Mouse (Mus musculus) cerebellum, postnatal 36 days (tissue): ENCODE measurements around the gene Vax1.

Experiments
- DNase-seq, 2 experiments: peaks; one replicate each; pipeline ENCODE4 v3.0.0; 2021 to 2022; ENCODE audit warnings: mixed read lengths in 2 of 2

Vax1 gene

DNA sequence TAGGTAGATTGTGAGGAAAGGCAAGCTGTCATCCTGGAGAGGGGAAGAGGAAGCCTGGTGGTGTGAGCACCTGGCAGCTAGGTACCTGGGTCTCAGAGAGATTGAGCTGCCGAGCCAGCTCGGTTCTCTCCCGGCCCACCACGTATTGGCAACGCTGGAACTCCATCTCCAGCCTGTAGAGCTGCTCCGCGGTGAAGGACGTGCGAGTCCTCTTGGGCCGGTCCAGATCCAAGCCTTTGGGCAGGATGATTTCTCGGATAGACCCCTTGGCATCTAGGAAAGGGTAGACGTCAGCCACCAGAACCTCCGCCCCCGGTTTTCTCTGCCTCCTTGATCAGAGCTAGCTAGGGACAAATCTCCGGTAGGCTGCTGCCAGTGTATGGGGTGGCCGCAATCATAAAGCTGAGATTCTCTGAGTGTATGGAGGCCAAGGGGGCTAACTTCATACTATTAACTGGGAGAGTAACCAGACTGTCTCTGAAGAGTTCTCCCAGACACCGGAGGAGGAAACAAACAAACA is 1.4 kb downstream of the Vax1 start:
- DNase-seq, result no peak

DNA sequence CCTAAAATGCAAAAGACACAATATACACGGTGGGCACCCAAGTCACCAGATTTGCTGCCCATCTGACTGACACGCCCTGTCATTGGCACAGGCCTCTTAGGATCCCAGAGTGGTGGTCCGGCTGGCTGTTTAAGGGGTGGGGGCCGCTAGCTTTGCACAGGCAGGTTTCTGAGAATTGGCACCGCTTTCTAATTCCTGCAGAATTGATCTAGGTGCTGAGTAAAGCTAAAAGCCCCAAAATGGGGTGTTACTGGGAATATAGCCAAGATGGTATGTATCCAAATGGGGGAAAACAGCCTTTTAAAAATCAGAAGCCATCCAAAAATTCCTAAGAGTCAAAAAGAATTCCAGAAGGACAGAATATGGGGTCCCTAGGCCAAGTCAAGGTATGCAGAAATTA is 2.0 kb downstream of the Vax1 start:
- DNase-seq, result no peak

DNA sequence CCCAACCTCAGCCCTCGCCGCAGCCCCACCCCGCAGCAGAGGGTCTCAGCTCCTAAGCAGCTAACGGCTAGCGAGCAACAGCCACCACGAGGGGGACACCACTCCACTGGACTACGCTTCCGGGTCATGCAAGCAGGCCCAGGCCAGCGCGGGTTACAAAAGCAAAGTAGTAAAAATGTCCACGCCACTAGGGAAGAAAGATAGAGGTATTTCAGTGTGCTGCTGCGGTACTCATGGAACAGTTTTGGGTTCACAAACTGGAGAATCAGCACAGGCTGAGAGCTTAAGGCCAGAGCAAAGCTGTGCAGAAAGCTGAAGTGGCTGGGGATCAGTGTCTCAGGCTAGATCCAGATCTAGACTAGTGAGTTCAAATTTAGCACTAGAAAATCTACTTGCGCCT is 3.0 kb downstream of the Vax1 start:
- DNase-seq, result no peak

DNA sequence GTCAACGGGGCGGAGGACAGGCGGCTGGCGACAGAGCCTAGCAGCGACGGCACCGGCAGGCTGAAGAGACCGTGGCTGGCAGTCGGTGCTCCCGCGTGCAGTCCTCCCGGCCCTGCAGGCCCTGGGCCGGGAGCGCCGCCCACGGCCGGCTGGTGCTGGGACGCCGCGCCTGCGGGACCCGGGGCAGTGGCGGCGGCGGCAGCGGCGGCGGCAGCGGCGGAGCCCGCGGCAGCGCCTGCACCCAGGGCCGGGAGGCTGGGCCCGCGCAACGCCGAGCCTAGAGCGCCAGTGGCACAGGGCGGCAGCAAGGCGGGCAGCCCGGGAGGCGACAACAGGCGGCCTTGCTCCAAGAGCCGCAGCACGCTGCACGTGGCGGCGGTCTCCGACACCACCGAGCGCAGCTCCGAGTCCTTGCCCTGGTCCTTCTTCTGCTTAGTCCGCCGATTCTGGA is 3.5 kb downstream of the Vax1 start:
- peak in 1 of 2 experiments; percentile 10 for DNase-seq

DNA sequence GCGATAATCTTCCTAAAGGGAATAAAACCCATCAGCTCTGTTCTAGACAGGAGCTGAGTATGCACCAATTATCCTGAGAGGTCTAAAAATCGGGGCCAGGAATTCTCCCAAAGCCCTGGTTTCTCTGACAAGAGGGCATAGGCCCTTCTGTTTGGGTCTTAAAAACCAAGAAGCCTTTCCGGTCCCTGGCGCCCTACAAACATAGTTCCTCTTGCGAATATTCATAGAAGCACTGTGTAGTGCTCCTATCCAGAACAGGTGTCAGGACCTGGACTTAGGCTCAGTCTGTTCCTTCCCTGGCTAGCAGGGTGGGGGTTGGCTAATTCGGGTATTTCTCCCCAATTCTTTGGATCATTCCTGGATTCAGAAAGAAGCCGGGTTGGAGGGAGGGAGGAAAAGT is 4.3 kb downstream of the Vax1 start:
- DNase-seq, result no peak

DNA sequence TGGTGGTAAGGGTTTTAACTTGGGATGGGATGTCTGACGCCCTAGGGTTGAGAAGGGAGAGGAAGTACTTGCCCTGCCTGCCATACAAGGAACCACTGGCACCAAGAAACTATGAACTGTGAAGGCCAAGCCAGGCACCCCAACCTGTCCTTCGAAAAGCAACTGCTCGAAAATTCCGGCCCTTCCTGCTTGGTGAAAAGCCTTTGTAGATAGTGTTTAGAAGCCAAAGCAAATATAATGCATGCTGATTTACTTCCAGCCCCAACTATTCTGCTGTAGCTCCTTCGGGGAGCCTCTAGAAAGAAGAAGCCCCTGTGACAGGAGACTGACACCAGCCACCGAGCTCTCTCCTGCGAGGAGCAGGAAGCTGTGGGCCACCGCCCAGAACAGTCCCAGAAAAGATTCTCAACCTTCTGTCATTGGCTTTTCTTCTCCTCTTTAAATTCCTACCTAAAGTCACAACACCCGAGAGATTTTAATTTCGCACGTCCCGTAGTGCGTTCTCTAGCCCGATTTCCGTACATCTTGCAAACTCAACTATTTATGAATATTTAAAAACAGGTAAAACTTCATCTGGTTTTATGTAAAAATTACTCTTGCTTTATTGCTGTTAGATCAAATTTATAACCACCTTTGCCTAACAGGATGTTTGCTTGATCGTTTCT is 4.8 kb downstream of the Vax1 start:
- DNase-seq, result no peak

DNA sequence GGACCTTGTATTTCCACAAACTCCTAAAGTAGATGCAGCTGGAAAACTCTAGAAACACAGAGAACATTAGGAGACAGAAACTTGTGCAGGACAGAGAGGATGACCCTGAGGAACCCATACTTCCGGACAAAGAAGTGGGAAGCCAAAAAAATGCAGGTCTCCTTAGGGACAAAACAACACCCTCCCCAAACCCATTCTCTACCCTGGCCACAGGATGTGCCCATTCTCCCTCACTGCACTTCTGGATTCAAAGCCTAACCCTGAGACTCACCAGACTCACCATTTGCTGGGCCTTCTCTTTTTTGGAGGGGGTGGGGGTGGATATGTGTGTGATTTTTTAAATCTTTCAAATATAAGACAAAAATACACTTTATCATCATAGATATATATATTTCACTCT is 5.7 kb downstream of the Vax1 start:
- no peak for DNase-seq

DNA sequence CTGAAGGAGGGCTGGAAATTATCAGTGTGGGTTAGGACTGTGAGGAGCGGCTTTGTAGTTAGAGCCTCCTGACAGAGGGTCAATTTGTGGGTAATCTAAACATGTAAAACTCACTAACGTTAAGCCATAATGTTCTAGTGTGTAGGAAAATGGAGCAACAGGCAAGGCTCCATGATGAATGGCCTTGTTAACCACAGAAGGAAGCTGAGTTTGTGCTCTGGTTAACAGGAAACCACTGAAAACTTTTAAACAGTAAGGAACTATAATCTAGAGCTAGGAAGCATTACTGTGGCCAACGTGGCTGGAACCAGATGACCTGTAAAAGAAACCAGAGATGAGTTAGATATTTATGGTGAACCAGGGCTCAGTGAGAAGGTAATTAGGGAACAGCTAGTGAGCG is 13.2 kb downstream of the Vax1 start:
- no peak for DNase-seq

DNA sequence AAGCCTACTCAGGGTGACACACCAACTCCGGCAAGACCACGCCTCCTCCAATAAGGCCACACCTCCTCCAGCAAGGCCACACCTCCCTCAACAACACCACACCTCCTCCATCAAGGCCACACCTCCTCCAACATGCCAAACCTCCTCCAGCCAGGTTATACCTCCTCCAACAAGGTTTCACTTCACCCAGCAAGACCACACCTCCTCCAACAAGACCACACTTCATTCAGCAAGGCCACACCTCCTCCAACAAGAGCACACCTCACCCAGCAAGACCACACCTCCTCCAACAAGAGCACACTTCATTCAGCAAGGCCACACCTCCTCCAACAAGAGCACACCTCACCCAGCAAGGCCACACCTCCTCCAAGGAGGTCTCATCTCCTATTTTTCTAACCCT is 15.7 kb downstream of the Vax1 start:
- no peak for DNase-seq

DNA sequence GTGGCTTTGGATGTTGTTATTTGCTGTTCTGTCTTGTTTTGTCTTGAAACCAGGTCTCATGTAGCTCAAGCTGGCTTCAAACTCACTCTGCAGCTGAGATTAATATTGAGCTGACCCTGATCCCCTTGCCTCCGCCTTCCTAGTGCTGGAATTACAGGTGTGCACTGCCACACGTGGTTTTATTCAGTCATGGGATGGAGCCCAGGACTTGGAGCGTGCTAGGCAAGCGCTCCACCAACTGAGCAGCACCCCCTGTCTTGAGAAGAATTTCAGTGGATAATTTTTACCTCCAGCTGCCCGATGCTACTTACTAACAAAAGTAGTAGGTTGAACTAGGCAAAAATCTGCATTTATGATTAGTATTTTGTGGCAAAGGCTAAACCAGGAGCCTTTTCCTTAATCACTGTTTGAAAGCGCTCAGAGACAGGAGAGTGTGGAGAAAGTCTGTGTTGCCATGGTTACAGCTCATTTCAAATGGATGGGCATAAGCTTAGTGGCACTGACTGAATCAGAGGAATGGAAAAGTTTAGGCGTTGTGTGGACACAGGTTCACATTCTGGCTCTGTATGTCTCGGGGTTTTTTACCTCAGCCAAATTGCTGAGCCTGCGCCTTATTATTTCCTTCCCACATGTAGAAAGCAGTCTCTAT is 24.2 kb downstream of the Vax1 start:
- DNase-seq, result no peak

DNA sequence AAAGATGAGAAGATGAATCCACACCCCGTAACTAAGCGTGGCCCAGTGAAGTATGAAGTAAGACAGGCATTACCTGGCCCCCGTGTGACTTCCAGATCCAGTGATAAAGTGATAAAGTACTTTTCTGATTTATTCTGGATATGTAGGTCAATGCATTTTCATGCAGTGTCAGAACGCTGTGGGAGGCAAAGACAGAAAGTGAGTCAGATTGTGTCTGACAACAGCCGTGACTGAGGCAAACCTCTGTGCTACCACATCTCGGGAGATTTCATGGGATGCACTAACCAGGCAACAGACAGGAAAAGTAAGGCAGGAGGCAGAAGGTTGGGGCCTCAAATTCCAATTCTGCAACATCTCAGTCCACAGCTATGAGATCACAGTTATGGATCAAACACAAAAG is 24.8 kb downstream of the Vax1 start:
- no peak for DNase-seq

DNA sequence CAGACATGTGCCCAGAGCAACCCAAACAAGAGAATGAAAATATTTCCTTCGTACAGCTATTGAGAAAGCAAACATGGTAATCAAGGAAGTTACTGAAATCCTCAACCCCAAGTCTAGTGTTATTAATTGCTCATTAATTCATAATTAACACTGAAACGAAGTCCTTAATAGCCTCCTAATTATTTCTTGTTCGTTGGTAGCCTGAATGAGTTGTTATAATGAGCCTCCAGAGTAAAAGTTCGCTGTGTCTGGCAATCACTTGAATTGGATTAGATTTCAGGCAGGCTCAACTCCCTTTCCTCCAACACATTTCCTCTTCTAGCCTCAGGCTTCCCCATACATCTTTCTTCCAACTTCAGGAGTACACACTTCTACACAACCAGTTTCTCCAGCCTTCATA is 27.6 kb downstream of the Vax1 start:
- DNase-seq, result no peak

DNA sequence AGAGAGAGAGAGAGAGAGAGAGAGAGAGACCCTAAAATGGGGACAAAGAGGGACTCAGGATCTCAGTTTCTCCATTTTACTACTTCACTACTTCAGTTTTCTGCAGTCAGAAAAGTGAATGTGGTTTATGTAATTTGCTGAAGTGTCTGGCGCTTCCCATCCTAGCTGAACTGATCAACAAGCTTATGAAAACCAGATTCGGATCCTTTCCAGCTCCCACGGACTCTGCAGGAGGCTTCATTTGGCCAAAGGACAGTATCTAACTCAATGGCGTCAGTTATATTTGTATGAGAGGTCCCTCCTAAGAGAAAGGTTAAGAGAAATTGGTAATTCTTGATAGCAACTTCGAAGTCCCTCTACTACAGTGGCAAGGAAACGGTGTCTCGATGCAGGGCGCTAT is 34.5 kb downstream of the Vax1 start:
- no peak for DNase-seq

DNA sequence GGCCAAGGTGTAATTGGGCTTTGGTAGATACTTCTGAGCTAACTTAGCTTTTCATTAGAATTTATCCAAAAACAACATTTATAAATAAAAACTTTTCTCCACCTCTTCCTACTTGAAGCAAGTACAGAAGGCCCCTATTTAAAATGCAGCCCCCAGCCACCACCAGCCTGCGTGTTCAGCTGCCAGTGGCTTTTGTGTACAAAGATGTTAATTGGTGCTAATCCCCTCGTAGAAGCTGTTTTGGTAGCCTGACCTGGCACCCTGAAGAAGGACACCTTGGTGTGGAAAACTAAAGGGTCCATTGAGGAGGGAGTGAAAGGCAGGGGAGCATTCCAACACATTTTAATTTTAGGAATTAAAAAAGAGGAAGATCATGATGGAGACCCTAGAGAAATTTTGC is 34.9 kb downstream of the Vax1 start:
- DNase-seq, result no peak

DNA sequence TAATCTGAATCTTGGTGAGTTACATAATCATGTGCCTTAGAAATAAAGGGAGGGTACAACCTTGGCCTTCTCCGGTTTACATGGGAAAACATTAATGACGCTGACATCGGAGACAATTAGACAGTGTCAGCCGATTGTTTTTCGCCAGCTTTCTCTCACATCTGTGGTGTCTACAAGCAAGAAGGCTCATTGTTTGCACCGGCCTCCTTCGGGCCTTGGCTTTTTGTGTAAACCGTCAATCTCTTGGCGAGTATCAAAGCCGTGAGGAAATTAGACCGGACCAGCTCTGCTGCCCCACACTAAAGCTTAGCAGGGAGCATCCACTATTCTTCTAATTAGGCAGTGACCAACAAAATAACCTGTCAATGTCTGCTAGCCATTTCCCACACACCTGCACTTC is 36.7 kb downstream of the Vax1 start:
- DNase-seq, result no peak

DNA sequence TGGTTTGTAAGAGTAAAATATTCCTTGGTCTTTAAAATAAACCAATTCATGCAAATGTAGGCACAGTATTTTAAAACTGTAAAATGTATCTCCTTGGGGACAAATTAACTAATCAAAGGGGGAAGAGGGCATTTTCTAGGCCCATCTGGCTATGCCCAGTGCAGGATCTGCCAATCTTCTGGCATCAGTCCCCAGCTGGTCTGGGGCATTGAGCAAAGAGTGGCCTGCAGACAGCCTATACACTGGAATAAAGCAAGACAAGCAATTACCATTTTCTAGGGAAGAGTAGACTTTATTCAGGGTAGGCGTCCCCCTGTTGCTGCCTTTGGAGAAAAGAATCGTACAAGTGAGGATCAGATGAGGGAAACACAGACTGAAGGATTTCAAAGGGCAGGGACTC is 40.2 kb downstream of the Vax1 start:
- DNase-seq, result no peak

DNA sequence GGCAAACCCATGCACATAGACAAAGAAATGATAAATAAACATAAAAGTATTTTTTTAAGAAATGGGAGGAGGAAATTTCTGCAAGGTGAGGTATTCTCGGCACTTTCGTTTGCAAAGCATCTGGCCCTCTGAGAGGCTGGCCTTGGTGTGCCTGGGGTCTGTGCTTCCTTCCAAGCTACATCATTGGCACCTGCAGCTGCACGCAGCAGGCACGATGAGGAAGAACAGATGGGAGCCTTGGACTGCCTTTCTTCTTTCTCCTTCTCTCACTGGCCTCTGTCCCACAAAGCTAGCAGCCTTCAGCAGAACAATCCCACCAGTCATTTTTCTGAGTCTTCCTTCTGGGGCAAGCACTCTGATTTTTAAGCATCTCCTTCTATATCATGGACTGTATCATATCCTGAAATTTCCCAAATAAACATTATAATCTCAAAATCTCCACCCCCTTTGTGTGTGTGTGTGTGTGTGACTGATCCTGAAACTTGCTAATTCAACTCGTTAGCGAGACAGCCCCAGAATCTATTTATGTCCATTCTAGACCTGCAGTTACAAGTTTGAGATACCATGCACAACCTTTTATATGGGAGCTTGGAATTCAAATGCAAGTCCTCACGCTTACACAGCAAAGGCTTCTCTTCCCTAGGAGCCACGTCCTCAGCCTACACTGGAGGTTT is 41.2 kb downstream of the Vax1 start:
- DNase-seq, result no peak

DNA sequence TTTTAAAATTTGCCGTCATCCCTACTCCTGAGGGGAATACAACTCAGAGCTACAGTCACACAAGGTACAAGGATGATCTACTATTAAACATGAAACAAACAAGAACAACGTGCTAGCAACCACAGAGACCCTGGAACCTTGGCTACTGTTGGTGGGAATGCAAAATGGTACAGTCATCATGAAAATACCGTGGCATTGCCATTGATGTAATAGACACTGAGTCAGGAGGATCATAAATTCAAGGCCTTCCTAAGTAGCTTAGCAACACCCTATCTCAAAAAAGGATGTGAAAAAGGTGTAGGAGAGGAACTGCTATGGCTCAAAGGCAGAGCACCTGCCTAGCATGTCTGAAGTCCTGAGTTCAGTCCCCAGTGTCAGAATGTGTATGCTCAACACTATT is 42.4 kb downstream of the Vax1 start:
- no peak for DNase-seq
